Mouse (Mus musculus) embryonic fibroblast, embryonic 13.5 days (primary cell): ENCODE measurements around the gene Mpv17.

Source experiments
- CTCF ChIP-seq: IDR thresholded peaks from 2 replicates; pipeline ENCODE4 v1.5.1; 2011; ENCODE audit warnings: mild to moderate bottlenecking, control low read depth, low read length, moderate library complexity, borderline replicate concordance; ENCODE audit not compliant: insufficient read depth
- POLR2A ChIP-seq: IDR thresholded peaks from 2 replicates; pipeline ENCODE4 v1.6.1; 2011; ENCODE audit warnings: low read depth, mild to moderate bottlenecking, control low read depth, low read length, moderate library complexity

GRCm38 (mm10) chr5:31188223-31188840, 34.3 kb upstream of the Mpv17 start:
- TF ChIP-seq CTCF: no peak
- TF ChIP-seq POLR2A: no peak
